Mouse (Mus musculus) frontal cortex, postnatal 14 days (tissue): Measurements from ENCODE around the gene Pmel.

Source experiments
- DNase-seq, 2 experiments: peaks; one replicate each; pipeline ENCODE4 v3.0.0; 2022; ENCODE audit warnings: low spot score in 2 of 2

Pmel gene

GRCm38 (mm10) chr10:128748252-128748864 lies 44.4 kb downstream of the Pmel start:
- peak; percentile 68 to 70 for DNase-seq
